Mouse (Mus musculus): ENCODE data around the gene Mical2. TPM values are rescaled to one million over a fixed set of nuclear protein-coding genes. Genes with fewer than 3 reads are reported as not detected.

Gene Mical2
- total and polyA plus RNA-seq, 3 experiments: 44.8 to 89.1 (median 87.7) TPM

DNA sequence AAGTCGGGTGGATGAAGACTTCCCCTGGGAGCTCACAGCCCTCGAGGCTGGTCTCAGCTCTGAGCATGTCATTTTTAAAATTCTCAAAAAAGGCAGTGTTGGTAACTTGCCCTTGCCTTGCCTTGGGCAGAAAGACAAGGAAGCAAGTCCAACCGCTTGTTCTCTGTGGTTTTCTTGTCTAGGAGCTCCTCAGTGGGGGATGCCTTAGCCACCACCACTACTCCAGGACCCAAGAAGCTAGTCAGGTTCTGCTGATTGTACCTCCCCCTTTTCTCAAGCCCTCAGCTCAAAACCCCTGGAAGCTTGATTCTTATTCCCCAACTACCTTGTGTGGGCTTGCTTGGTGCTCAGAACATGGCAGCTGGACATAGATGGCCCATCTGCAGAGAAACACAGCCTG lies 115.4 kb downstream of the Mical2 start:
- Histone ChIP-seq H3K27ac (no peak overlapping the region), H3K4me3 (no peak overlapping the region), H3K27me3 (ENCODE audit: control insufficient read depth, insufficient read depth, low read length) (no peaks in the 10 kb centered on the region), H3K4me1 (ENCODE audit: control insufficient read depth, insufficient read depth, low read length) (no peaks in the 10 kb centered on the region; the same call in 1 of the 2 replicates), H3K79me2 (replicated peaks; ENCODE audit: control insufficient read depth, insufficient read depth, low read length) (no peaks in the 10 kb centered on the region), H3K36me3 (ENCODE audit: control insufficient read depth, insufficient read depth, low read length) (no peaks in the 10 kb centered on the region), H3K9ac (ENCODE audit: low read depth, low read length) (no peak overlapping the region)
- TF ChIP-seq EP300 (IDR thresholded peaks at IDR 0.05; ENCODE audit: insufficient read depth, low read depth, low read length) (no peak), CTCF (IDR thresholded peaks at IDR 0.05) (no peak), POLR2A (IDR thresholded peaks at IDR 0.05; ENCODE audit: insufficient read depth, low read depth, low read length) (no peak)
- 49% methylated on average over 3 of the region's 3 CpGs for whole genome bisulfite sequencing
- no peak for DNase-seq
- intact Hi-C loops (cut with DNase I): no loop called here

GRCm38 (mm10) chr7:112345687-112346086 lies 120.0 kb downstream of the Mical2 start:
- 88% methylated on average over 1 of the region's 1 CpGs for WGBS
- no peak overlapping the region for H3K27ac ChIP-seq
- intact Hi-C loops (cut with DNase I): no loop called here

GRCm38 (mm10) chr7:112351541-112351940 lies 125.9 kb downstream of the Mical2 start:
- no peak for TF ChIP-seq POLR2A (IDR thresholded peaks at IDR 0.05; ENCODE audit: insufficient read depth, low read depth, low read length)
- no peak for TF ChIP-seq EP300 (IDR thresholded peaks at IDR 0.05; ENCODE audit: insufficient read depth, low read depth, low read length)
- no peak for TF ChIP-seq CTCF (IDR thresholded peaks at IDR 0.05)
- Histone ChIP-seq H3K27me3 (ENCODE audit: control insufficient read depth, insufficient read depth, low read length) (no peaks in the 10 kb centered on the region), H3K27ac (no peak overlapping the region), H3K4me1 (ENCODE audit: control insufficient read depth, insufficient read depth, low read length) (peaks cover 2% of the 10 kb centered on the region; the same call in 1 of the 2 replicates), H3K79me2 (replicated peaks; ENCODE audit: control insufficient read depth, insufficient read depth, low read length) (no peaks in the 10 kb centered on the region), H3K36me3 (ENCODE audit: control insufficient read depth, insufficient read depth, low read length) (no peaks in the 10 kb centered on the region), H3K4me3 (no peak overlapping the region), H3K9ac (ENCODE audit: low read depth, low read length) (no peak overlapping the region)
- intact Hi-C loops (cut with DNase I): no loop called here
- WGBS: 80% methylated on average over 3 of the region's 3 CpGs
- DNase-seq: no peak

More at GRCm38 (mm10) chr7:112345687-112346086, 120.0 kb downstream of the Mical2 start:
- H3K4me1 ChIP-seq (ENCODE audit: control insufficient read depth, insufficient read depth, low read length): no peaks in the 10 kb centered on the region
- H3K4me3 ChIP-seq: no peak overlapping the region
- no peaks in the 10 kb centered on the region for H3K36me3 ChIP-seq (ENCODE audit: control insufficient read depth, insufficient read depth, low read length)
- H3K9ac ChIP-seq (ENCODE audit: low read depth, low read length): no peak overlapping the region
- DNase-seq: no peak
- no peaks in the 10 kb centered on the region for H3K79me2 ChIP-seq (replicated peaks; ENCODE audit: control insufficient read depth, insufficient read depth, low read length)
- H3K27me3 ChIP-seq (ENCODE audit: control insufficient read depth, insufficient read depth, low read length): no peaks in the 10 kb centered on the region
- TF ChIP-seq EP300 (IDR thresholded peaks at IDR 0.05; ENCODE audit: insufficient read depth, low read depth, low read length) (no peak), POLR2A (IDR thresholded peaks at IDR 0.05; ENCODE audit: insufficient read depth, low read depth, low read length) (no peak), CTCF (IDR thresholded peaks at IDR 0.05) (no peak)

DNA sequence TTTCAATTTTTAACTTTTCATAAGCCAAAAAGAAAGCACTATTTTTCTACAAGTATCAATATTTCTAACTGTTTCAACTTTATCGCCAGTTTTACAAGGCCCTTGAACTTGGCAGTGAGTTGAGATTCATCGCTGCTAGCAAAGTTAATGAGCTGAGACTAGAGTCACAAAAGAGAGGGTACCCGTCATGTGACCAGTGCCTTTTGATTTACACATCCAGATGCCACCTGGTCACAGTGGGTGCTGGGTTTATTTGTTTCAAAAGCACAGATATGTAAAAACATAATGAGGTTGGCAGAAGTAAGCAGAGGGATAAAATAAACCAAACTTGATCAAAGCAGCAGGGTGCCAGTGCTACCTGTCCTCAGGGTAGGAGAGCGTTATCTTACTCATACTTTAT lies 126.3 kb downstream of the Mical2 start:
- intact Hi-C loops (cut with DNase I): no loop called here
- Histone ChIP-seq H3K27ac (no peak overlapping the region), H3K4me3 (no peak overlapping the region), H3K79me2 (replicated peaks; ENCODE audit: control insufficient read depth, insufficient read depth, low read length) (no peaks in the 10 kb centered on the region), H3K36me3 (ENCODE audit: control insufficient read depth, insufficient read depth, low read length) (no peaks in the 10 kb centered on the region), H3K4me1 (ENCODE audit: control insufficient read depth, insufficient read depth, low read length) (peaks cover 2% of the 10 kb centered on the region; the same call in 1 of the 2 replicates), H3K9ac (ENCODE audit: low read depth, low read length) (no peak overlapping the region), H3K27me3 (ENCODE audit: control insufficient read depth, insufficient read depth, low read length) (no peaks in the 10 kb centered on the region)
- no peak for DNase-seq
- 83% methylated on average over 4 of the region's 4 CpGs for WGBS
- TF ChIP-seq CTCF (IDR thresholded peaks at IDR 0.05) (no peak), POLR2A (IDR thresholded peaks at IDR 0.05; ENCODE audit: insufficient read depth, low read depth, low read length) (no peak), EP300 (IDR thresholded peaks at IDR 0.05; ENCODE audit: insufficient read depth, low read depth, low read length) (no peak)

- intact Hi-C loops (cut with DNase I): no loop called here
- Histone ChIP-seq H3K9ac (ENCODE audit: low read depth, low read length) (no peak overlapping the region), H3K79me2 (replicated peaks; ENCODE audit: control insufficient read depth, insufficient read depth, low read length) (no peaks in the 10 kb centered on the region), H3K4me3 (no peak overlapping the region), H3K27me3 (ENCODE audit: control insufficient read depth, insufficient read depth, low read length) (no peaks in the 10 kb centered on the region), H3K4me1 (ENCODE audit: control insufficient read depth, insufficient read depth, low read length) (peaks cover 2% of the 10 kb centered on the region; the same call in 1 of the 2 replicates), H3K27ac (no peak overlapping the region), H3K36me3 (ENCODE audit: control insufficient read depth, insufficient read depth, low read length) (no peaks in the 10 kb centered on the region)
- DNase-seq: no peak
- 69% methylated on average over 4 of the region's 4 CpGs for WGBS
- no peak for TF ChIP-seq CTCF (IDR thresholded peaks at IDR 0.05)
- no peak for TF ChIP-seq EP300 (IDR thresholded peaks at IDR 0.05; ENCODE audit: insufficient read depth, low read depth, low read length)
- TF ChIP-seq POLR2A (IDR thresholded peaks at IDR 0.05; ENCODE audit: insufficient read depth, low read depth, low read length): no peak
Measured at GRCm38 (mm10) chr7:112353011-112353410, 127.4 kb downstream of the Mical2 start.

GRCm38 (mm10) chr7:112353939-112354338 lies 128.3 kb downstream of the Mical2 start:
- peaks cover 6% of the 10 kb centered on the region; the same call in 1 of the 2 replicates for H3K4me1 ChIP-seq (ENCODE audit: control insufficient read depth, insufficient read depth, low read length)
- H3K4me3 ChIP-seq: no peak overlapping the region
- H3K79me2 ChIP-seq (replicated peaks; ENCODE audit: control insufficient read depth, insufficient read depth, low read length): no peaks in the 10 kb centered on the region
- no peak overlapping the region for H3K9ac ChIP-seq (ENCODE audit: low read depth, low read length)
- no peak for TF ChIP-seq EP300 (IDR thresholded peaks at IDR 0.05; ENCODE audit: insufficient read depth, low read depth, low read length)
- no peak for TF ChIP-seq POLR2A (IDR thresholded peaks at IDR 0.05; ENCODE audit: insufficient read depth, low read depth, low read length)
- TF ChIP-seq CTCF (IDR thresholded peaks at IDR 0.05): no peak
- intact Hi-C loops (cut with DNase I): no loop called here
- no peak overlapping the region for H3K27ac ChIP-seq
- no peaks in the 10 kb centered on the region for H3K36me3 ChIP-seq (ENCODE audit: control insufficient read depth, insufficient read depth, low read length)
- WGBS: 84% methylated on average over 11 of the region's 11 CpGs
- no peak for DNase-seq
- no peaks in the 10 kb centered on the region for H3K27me3 ChIP-seq (ENCODE audit: control insufficient read depth, insufficient read depth, low read length)
